Mouse (Mus musculus) lung, postnatal 25 days (tissue): ENCODE data around the gene Dlx5.

Experiments used
- DNase-seq: peaks from one replicate; pipeline ENCODE4 v3.0.0; 2022; ENCODE audit warnings: low spot score

The Dlx5 gene

DNA sequence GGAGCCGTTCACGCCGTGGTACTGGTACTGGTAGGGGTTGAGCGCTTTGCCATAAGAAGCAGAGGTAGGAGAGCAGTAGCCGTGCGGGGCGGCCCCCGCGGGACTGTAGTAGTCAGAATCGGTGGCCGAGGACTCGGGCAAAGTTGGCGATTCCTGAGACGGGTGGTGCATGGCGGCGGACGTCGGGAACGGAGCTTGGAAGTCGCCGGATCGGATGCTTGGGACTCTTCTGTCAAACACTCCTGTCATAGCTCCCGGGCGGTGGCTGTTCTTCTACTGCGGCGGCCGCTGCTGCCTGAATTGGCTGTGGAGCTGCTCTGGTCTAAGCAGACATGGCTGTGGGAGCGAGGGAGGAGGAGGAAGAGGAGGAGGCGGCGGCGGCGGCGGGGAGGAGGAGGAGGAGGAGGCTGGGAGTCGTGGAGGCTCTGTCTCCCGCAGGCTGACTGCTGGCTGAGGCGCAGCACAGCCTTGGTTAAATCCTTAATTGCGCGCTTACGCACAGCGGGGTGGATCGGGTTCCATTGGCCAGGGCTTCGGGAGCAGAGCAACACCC lies at the start of gene Dlx5:
Dlx5 (minus strand) TSS at position 448 of the 553 bp plus-strand sequence.
- no peak for DNase-seq

DNA sequence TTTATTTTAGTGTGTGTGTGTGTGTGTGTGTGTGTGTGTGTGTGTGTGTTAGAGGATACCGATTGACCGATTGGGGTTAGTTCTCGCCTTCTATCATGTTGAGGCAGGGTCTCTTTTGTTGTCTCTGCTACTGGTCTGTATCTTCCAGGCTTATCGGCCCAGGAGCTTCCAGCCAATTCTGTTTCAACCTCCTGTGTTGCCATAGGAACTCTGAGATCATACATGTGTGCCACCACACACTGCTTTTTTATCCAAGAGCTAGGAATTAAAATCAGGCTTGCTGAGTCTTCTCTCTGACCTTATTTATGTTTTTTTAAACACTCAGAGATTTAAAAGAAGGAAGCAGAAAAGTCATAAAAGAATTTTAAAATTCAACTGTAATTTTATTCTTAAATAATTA lies 49.6 kb upstream of the Dlx5 start:
- no peak for DNase-seq

DNA sequence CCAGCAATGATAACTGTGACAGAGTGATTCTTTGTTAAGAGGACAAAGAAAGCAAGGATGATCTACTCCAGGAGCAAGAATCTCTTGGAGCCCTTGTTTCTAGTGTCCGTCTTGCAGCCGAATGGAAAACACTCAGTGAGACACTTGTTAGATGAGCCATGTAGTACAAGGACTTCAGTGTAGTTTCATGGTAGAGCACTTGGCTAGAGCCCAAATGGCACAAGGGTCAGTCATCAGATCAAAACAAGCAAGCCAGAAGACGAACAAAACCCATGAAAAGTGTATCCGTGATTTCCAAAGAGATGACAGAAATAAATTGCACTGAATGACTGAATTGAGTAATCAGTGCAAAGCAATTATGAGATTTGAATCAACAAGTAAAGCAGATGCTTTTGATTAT lies 48.9 kb upstream of the Dlx5 start:
- DNase-seq: no peak

DNA sequence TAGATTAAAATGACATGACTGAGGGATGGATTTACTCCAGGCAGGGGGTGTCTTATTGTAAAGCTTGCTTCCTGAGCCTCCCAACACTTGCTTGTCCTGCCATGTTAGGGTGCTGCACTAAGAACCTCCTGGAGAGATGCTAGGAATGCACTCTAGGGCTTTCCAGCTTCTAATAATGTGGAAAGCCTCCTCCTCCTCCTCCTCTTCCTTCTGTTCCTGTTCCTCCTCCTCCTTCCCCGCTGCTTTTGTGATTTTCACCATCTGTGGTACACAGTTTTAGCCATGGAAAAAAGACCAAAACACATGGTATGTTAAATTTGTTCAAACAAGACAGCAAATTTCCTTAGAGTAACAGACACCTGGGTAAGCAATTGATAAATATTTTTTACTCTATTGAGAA lies 43.4 kb upstream of the Dlx5 start:
- DNase-seq: no peak

DNA sequence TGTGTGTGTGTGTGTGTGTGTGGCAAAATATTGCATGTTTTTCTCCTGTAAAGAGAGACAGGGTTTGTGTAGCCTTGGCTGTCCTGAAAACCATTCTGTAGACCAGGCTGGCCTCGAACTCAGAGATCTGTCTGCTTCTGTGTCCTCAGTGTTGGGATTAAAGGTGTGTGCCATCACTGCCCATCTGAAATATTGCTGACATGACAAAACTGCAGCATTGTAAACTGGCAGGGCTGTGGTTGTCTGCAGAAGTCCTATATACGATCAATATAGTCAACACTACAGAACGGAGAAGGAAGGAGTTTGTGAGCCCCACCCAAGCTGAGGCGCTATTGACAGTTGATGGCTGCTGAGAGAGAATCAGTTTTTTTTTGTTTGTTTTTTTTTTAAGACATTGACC lies 35.4 kb upstream of the Dlx5 start:
- DNase-seq: no peak

DNA sequence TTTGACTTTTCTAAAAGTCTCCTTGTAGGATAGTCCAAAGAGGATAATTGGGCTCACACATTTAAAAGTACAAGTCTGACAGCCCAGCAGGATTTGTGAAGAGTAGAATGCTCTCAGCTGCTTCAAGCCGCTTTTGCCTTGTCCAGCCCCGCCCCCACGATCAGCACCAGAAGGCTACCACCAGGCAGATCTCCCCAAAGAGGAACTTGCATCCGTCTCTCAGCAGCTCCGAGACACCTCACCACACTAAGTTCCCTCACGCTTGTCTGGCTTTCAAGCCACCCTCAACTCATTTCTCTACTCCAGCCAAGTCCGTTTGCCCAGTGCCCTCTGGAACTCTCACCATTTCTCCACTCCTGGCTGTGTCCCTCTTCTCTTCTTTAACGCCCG lies 33.6 kb upstream of the Dlx5 start:
- DNase-seq: no peak

DNA sequence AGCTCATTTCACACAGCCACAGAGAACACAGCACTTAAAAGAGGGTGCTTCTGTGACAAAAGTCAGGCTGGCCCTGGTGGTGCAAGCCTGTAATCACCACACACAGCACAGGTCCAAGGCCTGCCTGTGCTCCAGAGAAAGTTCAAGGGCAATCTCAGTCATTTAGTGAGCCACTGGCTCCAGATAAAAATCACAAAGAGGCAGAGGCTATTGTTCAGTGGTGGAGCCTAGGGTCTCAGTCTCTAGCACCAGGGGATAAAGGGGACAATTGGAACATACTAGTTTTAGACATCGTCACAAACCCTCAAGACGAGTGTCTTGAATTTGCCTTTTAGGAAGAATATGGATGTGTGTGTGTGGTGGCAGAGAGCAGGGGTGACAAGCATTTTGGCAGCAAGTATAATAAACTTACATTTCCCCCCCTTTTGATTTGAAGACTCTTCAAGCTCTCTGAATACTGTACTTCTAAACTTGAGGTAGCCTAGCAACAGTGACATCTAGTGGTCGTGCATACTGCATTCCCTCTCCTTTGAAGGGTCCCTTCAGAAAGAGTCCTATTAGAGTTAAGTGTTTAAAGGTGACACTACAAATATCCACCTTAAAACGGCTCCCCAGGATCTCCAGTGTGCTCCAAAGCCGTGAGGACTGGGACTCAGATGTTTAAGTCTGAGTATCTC lies 33.1 kb upstream of the Dlx5 start:
- DNase-seq: peak; percentile 29

DNA sequence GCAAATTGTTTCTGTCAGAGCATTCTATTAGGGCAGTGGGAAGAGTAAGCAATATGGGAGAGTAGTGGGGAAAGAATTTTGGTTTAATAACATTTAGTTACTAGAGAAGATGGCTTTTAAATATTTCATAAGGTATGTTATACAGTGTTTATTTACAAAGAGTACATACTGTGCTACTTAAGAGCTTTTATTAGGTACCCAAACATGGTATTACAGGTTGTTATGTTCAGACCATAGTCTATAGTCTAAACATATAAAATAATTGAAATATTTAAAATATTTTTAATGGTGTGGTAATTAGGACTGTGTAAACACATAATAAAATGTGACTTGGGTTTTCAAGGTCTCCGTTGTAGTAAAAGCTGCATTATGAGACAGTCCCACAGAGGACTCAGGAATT lies 32.4 kb upstream of the Dlx5 start:
- DNase-seq: no peak

DNA sequence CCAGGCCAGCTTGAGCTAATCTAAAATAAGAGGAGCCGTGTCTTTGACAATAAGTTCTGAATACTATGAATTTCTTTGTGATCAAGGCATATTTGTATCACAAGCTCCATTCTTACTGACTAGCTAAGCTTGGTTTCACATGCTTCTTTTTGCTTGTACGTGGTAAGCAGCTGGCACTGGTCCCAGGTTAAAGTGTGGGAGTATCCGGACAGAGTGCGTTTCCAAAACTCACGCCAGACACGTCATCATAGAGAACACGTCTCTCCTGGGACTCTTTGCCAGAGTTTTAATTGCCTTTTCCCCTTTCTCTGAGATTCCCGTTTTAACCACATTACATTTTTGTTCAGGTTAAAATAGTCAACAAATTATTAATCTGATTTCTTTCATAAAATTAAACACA lies 27.7 kb upstream of the Dlx5 start:
- peak; percentile 32 for DNase-seq

DNA sequence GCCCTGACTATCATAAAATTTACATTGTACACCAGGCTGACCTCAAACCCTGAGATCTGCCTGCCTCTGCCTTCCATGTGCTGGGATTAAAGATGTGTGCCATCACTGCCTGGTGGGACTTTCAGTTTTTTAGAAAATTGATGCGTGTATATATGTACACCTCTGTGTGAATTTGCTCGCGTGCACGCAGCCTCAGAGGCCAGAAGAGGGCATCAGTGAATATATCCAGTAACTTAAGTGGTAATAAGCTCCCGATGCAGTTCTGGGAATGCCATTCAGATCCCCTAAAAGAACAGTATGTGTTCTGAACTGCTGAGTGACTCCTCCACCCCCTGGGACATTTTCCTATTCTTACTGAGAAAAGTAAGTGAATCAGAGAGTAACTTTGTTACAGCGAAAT lies 8.2 kb upstream of the Dlx5 start:
- DNase-seq: no peak

DNA sequence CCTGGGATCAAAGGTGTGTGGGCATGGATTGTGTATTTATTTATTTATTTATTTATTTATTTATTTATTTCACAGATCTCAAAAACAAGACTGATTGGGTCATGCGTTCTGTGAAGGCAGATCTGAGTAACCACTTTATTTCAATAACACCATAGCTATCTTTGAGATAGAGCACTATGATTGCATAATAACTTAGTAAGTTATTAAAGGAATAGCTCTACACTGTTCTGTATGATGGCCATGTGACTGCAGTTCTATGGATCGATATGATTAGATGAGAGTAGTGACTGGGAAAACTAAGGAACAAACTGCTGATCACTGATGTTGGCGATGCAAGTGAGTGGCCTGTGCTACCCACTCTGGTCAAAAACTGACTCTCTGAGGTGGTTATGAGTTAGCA lies 4.3 kb upstream of the Dlx5 start:
- no peak for DNase-seq

DNA sequence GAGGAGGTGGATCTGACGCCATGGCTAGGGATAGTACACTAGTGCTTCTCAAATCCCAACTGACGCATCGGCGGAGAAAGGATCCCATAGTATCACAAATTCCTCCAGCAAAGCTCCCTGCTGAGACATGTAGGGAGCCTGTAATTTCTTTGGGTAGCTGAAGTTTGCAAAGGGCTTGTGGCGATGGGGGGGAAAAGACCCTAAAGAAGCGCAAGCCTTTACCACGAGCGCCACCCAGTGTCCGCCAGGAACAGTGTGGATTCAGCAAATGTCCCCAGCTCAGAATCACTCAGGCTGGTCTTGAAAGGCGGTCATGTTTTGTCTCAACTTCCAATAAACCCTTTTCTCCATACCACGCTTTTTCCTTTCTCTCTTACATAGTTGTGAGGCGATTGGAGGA lies 3.0 kb upstream of the Dlx5 start:
- no peak for DNase-seq

DNA sequence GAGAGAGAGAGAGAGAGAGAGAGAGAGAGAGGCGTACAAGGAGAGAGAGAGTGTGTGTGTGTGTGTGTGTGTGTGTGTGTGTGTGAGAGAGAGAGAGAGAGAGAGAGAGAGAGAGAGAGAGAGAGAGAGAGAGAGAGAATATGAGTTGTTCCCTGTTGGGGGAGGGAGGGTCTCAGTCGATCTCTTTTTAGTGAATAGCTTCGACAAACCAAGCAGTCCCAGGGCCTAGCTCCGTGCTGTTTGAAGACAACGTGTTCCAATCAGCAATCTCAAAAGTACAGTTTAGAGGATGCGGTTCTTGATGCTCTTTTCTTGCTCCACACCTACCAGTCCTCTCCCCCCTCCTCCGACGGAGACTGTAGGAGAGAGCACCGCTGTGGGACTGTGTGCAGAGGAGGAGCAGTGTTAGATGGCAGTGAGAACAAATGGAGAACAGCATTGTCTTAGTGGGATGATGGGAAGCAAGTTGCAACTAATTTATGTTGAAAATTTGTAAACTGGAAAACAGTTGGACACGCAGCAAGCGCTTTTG lies 447 bp upstream of the Dlx5 start:
- DNase-seq: no peak

DNA sequence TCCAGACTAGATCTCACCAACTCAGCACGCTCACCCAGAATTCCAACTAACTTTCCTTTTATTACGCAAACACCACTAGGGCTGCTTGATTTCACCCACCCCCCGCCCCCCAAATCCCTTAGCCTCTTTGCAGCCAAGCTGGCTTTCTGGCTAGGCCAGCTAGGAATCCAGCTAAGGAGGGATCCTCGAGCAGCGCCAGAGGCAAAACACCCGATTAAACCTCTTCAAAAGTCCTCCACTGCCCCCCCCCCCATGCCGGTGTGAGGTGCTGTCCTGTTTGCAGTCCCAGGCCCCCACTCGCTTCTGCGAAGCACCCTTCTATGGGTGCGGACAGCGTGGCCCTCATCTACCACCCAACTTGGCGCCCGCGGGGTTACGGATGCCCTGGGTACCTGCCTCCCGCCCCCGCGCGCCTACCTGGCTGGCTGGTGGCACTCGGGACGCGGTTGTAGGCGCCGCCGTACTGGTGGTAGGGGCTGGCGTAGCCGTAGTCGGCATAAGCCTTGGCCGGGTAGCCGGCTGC lies 709 bp downstream of the Dlx5 start:
- no peak for DNase-seq

DNA sequence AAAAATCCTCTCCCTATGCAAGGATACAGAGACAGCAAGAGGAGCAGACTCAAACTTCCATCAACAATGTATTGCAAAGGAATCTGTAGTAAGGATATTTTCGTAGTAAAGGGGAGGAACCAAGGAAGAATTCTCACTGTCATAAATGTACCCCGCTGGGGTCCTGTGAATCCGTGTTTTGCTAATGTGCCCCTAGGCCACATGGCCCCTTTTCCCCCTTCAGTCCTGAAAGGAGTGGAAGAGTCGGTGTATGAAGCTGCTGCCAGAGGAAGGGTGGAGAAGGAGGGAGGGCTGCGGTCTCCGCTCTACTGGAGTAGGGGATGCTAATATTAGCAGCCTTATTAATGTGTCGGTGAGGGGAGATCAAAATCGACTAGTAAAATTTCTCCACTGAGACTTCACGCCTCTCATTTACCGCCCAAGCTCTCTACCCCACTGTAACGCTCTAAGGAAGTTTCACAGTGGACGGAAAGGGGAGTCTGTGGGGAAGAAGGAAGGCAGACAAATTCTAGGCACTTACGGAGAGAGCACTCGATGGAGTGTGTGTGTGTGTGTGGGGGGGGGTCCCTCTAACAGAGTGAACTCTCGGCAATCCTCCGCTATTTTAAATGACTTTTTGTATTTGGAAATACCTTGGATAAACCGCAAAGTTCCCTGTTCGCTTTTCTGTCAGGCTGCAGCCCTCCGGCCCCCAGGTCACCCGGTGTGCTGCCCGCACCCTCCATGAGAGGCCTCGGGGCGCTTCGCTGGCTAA lies 1.3 kb downstream of the Dlx5 start:
- no peak for DNase-seq

DNA sequence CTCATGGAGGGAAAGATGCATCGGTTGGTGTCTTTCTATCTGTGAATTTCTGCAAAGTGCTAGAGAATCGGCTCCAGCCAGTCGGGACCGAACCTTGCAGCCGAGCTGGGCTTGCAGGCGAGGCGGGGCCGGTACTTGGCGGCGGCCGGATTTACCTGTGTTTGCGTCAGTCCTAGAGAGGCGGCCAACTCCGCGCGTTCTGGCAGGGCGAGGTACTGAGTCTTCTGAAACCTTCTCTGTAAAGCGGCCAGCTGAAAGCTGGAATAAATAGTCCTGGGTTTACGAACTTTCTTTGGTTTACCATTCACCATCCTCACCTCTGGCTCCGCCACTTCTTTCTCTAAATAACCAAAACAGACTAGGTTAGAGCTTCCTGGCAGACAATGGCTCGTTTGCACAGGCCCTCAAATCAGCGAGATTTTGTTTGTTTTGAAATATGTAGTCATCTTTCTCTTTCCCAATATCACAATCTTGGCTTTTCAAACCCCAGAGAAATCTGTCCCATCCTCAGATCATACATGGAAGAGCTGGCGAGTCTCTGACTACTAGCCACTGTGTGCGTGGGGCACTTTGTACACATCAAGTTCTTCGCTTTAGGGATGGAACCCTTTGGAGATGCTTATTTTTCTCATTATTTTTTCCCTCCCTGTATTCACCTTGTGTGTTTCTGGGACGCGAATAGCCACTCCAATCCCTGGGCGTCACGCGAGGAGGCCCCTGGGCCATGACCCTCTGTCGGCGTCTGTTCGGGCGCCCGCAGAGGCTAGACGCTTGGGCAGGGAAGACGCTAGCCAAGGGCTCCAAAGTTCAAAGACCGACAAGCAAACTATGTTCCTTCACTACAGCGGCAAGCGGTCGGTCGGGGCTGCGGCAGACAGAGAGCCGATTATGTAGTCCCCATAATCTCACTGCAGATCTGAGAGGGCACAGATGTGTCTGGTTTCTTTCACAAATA lies 2.2 kb downstream of the Dlx5 start:
- DNase-seq: no peak

DNA sequence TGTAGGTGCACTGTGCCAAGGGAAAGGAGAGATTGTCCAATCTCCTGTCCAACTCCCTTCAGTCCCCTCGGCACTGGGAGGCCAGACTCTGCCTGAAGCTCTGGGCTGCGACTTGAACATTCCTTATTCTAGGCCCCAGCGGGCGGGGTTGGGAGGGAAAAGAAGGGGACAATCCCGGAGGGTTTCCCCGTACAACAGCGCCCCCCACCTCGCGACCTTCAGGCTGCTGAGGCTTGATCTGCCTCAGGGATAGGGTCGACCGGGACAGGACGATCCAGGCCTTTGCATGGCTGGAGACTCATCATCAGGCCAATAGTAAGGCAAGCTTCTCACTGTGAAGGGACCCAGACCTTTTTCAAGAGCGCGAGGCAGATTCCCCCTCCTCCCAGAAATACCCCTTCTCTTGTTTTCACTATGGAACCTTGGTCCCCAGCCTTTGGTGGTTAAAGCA lies 3.0 kb downstream of the Dlx5 start:
- no peak for DNase-seq

DNA sequence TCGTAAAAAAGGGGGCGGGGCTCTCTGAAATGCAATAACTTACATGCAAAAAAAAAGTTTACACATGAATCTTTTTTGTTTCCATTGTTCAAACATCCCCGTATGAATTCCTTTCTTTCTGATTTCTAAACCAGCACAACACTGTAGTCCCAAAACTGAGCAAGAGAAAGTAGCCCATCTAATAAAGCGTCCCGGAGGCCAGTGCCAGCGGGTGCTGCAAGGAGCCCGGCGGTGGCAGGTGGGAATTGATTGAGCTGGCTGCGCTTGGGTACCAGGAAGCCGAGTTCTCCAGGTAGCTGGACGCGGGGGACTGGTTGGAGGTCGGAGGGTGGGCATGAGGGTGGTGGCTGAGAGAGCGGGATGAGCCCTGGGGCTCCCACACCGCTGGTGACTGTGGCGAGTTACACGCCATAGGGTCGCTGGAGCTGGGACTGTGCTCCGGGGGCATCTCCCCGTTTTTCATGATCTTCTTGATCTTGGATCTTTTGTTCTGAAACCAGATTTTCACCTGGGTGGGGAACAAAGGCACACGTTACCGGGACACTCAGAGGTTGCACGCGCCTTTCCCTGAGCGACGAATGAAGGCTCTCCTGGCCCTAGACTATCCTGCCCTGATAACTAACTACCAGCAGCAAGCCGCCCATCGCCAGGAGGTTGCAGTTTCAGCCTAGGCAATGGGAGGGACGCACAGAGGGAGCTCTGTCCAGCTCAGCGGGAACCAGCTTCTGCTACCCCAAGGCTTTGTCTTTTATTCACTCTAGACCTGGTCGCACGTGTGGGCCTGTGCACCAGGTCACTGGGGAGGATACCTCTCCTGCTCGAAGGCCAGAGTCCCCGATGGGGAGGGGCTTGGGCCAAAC lies 3.7 kb downstream of the Dlx5 start:
- DNase-seq: no peak

DNA sequence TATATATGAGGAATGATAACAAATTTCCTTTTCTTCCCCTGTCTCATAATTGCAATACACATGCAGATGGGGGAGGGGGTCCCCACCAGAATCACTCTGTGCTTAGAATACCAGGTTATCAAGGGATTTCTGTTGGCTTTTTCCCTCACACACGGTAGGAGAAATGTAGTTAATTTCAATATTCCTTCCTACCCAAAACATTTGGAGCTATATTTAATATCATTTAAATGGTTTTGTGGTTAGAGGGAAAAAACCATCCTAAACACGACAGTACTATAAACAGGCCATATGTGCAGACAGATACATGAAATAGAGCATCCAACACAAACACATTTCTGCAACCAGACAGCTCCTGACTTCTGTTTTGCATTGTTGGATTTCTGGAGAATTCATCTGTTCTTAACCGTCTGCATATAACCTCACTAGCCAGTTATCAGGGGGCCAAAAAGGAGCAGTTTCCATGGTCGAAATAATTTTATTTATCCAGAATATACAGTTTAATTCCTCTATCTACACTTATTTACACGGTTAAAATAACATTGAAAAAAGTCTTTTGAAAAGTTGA lies 4.5 kb downstream of the Dlx5 start:
- DNase-seq: no peak

DNA sequence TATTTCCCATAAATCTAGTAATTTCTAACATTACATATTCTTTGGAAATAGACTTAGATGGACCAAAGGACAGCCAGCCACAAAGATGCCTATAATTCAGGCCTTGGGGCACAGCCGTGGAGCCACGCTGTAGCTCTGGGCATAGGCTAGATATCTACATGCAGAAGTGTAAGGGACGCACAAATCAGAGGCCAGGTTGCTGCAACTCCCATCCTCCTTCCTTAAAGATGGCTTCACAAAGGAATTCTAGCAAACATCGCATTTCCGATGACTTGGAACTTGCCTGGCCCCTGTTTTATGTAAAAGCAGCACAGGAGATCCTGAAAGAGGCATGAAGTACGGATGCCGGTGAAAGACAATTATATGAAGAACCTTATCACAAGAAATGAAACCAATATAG lies 5.2 kb downstream of the Dlx5 start:
- no peak for DNase-seq

DNA sequence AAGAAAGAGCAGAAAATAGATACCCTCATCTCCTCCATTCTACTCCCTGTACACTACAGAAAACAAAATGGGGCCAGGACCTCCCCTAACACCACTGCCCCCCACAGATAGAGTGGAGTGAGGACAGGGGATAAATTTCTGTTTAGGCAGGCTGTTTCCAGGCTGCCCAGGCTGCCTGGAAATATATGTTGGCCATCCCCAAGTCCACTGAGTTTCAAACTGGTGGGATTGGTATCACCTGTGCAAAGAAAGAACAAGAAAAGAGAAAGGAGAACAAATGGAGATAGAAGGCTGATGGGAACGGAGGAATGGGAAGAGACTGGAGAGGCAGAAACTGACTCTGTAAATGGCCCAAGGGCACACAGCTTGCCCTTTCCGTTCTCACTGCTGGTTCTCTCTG lies 5.7 kb downstream of the Dlx5 start:
- DNase-seq: no peak
